Mouse (Mus musculus): ENCODE measurements around the gene Nox4. TPM values are rescaled to one million over a fixed set of nuclear protein-coding genes. Genes with fewer than 3 reads are reported as not detected.

The Nox4 gene
- 0.17 and 0.26 TPM in 2 replicates for polyA plus RNA-seq (2012; rRNA removed)

DNA sequence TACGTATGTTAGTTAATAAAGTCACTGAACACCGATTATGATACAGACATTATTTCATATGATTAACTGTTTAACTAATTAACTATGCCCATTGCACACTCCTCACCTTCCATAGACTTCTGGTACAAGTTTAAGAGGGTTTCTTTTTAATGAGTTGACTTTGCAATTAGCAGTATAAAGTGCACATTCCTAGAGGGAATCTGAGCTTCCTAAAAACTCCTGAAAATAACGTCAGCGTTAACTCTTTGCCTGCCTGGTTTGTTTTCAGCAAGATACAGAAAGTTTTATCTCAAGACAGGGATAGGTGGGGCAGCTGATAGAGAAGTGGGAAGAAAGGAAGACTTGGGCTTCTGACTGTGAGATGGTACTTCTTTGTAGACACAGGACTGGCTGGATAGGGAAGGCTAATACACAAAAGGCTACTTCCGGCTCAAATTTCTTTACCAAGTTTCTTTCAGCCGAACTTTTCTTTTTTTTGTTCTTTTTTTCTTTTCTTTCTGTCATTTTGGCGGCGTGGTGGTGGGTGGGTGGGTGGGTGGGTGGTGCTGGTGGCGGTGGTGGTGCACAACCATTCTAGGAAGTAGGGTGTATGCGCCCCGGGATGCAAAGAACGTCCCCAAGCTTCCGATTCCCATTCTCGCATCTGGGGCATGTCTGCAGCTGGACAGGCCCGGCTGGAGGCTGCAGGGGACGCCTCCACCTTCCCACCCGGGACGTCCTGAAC lies at the start of gene Nox4:
Nox4 (plus strand) TSS at position 241 of the 724 bp plus-strand sequence.
- H3K4me1 ChIP-seq (ENCODE audit: control insufficient read depth, insufficient read depth, low read length), result no peaks in the 10 kb centered on the region
- H3K27me3 ChIP-seq (ENCODE audit: control insufficient read depth, insufficient read depth, low read length), result no peaks in the 10 kb centered on the region
- WGBS, result 10% methylated on average over 18 of the region's 18 CpGs
- no peak for DNase-seq
- H3K4me3 ChIP-seq (replicated peaks; ENCODE audit: insufficient read depth, low read depth, low read length), result no peak within 1 kb of the TSS
- TF ChIP-seq POLR2A (IDR thresholded peaks at IDR 0.05; ENCODE audit: borderline replicate concordance, insufficient read depth, low read length) (no peak), CTCF (IDR thresholded peaks at IDR 0.05; ENCODE audit: borderline replicate concordance, insufficient read depth, low read depth, low read length) (no peak)
- H3K27ac ChIP-seq (ENCODE audit: insufficient read depth, low read length), result no peak within 1 kb of the TSS

DNA sequence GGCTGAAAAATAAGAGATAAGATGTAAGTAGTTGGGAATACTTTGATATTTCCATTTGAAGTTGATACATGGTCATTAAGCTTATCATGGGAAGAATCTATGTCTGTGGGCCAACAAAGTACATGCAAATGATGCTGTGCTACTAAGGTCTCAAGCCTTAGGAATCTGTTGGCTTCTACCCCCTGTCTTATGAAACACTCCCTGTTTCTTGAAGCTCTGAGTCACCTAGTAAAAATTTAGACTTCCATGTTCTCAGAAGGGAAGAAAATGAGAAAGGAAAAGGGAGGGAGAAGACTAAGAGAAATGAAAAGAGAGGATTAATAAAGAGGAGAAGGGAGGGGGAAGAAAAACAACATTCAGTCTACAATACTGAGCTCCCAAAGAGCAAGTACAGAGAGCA lies 41.1 kb upstream of the Nox4 start:
- DNase-seq, result no peak
- H3K4me1 ChIP-seq (ENCODE audit: control insufficient read depth, insufficient read depth, low read length), result no peaks in the 10 kb centered on the region
- no peaks in the 10 kb centered on the region for H3K27me3 ChIP-seq (ENCODE audit: control insufficient read depth, insufficient read depth, low read length)
- TF ChIP-seq POLR2A (IDR thresholded peaks at IDR 0.05; ENCODE audit: borderline replicate concordance, insufficient read depth, low read length) (no peak), CTCF (IDR thresholded peaks at IDR 0.05; ENCODE audit: borderline replicate concordance, insufficient read depth, low read depth, low read length) (no peak)
- H3K4me3 ChIP-seq (replicated peaks; ENCODE audit: insufficient read depth, low read depth, low read length), result no peak overlapping the region
- H3K27ac ChIP-seq (ENCODE audit: insufficient read depth, low read length), result no peak overlapping the region

DNA sequence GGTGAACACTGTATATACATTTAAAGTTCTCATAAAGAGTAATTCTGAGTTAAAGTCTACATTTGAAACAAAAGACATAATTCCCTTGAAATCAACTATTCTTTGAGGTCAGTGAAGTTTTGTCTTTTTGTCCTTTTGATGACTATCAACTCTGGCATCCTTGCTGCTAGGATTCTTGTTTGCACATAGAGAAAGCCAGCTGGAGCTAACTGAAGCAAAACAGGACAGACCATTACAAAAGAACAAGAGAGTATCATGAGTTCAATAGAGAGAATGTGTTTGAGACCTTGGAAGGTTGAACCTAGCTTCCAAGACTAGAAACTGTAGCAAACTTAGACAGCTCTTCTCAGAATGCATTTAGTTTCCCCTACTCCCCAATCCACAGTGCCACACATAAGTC lies 24.2 kb upstream of the Nox4 start:
- H3K27ac ChIP-seq (ENCODE audit: insufficient read depth, low read length), result no peak overlapping the region
- no peaks in the 10 kb centered on the region for H3K27me3 ChIP-seq (ENCODE audit: control insufficient read depth, insufficient read depth, low read length)
- DNase-seq, result no peak
- TF ChIP-seq POLR2A (IDR thresholded peaks at IDR 0.05; ENCODE audit: borderline replicate concordance, insufficient read depth, low read length), result no peak
- no peak for TF ChIP-seq CTCF (IDR thresholded peaks at IDR 0.05; ENCODE audit: borderline replicate concordance, insufficient read depth, low read depth, low read length)
- H3K4me1 ChIP-seq (ENCODE audit: control insufficient read depth, insufficient read depth, low read length), result no peaks in the 10 kb centered on the region
- no peak overlapping the region for H3K4me3 ChIP-seq (replicated peaks; ENCODE audit: insufficient read depth, low read depth, low read length)

DNA sequence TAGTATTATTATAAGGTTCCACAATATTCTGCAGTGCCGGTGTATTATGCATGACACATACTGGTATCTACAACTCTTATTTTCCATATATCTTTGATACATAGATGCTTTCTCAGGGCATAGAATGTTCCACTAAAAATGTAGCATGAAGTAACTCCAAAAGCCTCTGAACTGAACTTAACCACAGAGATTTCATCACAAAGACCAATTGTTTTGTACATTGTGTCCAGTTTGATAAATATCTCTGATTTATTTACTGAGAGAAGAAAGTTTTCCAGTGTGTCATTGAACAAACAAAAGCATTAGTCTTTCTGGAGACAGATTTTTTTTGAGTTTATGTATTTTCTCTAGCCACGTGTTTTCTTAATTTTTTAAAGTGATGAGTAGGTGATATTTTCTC lies 23.1 kb upstream of the Nox4 start:
- no peak for TF ChIP-seq POLR2A (IDR thresholded peaks at IDR 0.05; ENCODE audit: borderline replicate concordance, insufficient read depth, low read length)
- TF ChIP-seq CTCF (IDR thresholded peaks at IDR 0.05; ENCODE audit: borderline replicate concordance, insufficient read depth, low read depth, low read length), result no peak
- Histone ChIP-seq H3K27ac (ENCODE audit: insufficient read depth, low read length) (no peak overlapping the region), H3K4me1 (ENCODE audit: control insufficient read depth, insufficient read depth, low read length) (no peaks in the 10 kb centered on the region), H3K27me3 (ENCODE audit: control insufficient read depth, insufficient read depth, low read length) (no peaks in the 10 kb centered on the region), H3K4me3 (replicated peaks; ENCODE audit: insufficient read depth, low read depth, low read length) (no peak overlapping the region)
- DNase-seq, result no peak
- 87% methylated on average over 2 of the region's 2 CpGs for WGBS

DNA sequence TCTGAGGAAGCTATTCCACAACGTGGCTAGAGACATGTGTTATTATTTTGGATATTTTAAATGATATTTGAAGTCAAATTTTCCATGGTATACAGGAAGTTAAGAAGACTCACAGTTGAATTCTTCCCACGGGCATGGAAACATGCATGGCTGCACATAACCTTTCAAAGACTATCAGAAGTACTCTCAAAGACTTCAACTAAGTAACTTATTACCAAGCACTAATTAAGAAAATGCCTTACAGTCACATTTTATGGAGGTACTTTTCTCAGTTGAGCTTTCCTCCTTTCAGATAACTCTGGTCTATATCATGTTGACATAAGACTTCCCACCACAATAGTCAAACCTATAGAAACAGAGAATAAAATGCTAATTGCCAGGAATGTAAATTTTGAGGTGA lies 20.3 kb upstream of the Nox4 start:
- Histone ChIP-seq H3K4me3 (replicated peaks; ENCODE audit: insufficient read depth, low read depth, low read length) (no peak overlapping the region), H3K27ac (ENCODE audit: insufficient read depth, low read length) (no peak overlapping the region), H3K27me3 (ENCODE audit: control insufficient read depth, insufficient read depth, low read length) (no peaks in the 10 kb centered on the region), H3K4me1 (ENCODE audit: control insufficient read depth, insufficient read depth, low read length) (no peaks in the 10 kb centered on the region)
- DNase-seq, result no peak
- 34% methylated on average over 2 of the region's 2 CpGs for WGBS
- TF ChIP-seq CTCF (IDR thresholded peaks at IDR 0.05; ENCODE audit: borderline replicate concordance, insufficient read depth, low read depth, low read length), result no peak
- TF ChIP-seq POLR2A (IDR thresholded peaks at IDR 0.05; ENCODE audit: borderline replicate concordance, insufficient read depth, low read length), result no peak

DNA sequence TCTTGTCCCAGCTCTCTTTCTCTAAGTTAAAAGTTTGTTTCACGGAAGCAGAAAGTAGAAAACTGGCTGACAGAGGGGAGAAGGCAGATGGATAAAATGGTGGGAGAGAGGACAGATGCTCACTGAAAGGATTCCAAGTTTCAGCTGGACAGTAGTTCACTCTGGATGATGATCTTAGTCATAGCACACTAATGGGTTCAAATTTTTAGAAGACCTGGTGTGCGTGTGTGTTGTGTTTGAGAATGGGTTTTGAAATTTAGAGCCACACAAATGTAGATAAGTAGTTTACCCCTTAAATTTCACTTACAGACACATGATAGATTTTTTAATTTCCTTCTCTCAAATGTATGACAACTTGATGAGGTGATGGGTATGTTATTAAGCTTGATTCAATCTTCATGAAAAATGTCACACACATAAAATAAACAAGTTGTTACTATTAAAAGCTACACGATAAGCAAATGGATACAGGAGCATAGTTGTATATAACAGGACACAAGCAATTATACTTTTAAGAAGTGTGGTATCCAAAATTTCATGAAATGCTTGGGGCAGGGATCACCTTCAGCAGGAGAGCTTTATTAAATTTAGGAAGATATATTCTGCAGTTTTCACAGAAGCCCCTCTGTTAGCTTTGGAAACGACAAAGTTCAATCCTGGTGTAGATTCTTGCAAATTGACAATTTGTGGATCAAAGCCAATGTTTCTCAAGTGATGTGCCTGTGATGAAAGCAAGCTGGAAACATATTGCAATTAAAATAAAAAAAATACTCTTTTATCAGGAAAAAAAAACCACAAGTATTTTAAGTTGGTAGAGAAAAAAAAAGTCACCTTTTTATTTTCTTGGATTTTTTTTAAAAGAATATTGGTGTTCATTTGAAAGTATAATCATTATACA lies 18.6 kb upstream of the Nox4 start:
- TF ChIP-seq CTCF (IDR thresholded peaks at IDR 0.05; ENCODE audit: borderline replicate concordance, insufficient read depth, low read depth, low read length) (no peak), POLR2A (IDR thresholded peaks at IDR 0.05; ENCODE audit: borderline replicate concordance, insufficient read depth, low read length) (no peak)
- WGBS, result 49% methylated on average over 4 of the region's 4 CpGs
- no peak for DNase-seq
- Histone ChIP-seq H3K4me3 (replicated peaks; ENCODE audit: insufficient read depth, low read depth, low read length) (no peak overlapping the region), H3K4me1 (ENCODE audit: control insufficient read depth, insufficient read depth, low read length) (no peaks in the 10 kb centered on the region), H3K27ac (ENCODE audit: insufficient read depth, low read length) (no peak overlapping the region), H3K27me3 (ENCODE audit: control insufficient read depth, insufficient read depth, low read length) (no peaks in the 10 kb centered on the region)

DNA sequence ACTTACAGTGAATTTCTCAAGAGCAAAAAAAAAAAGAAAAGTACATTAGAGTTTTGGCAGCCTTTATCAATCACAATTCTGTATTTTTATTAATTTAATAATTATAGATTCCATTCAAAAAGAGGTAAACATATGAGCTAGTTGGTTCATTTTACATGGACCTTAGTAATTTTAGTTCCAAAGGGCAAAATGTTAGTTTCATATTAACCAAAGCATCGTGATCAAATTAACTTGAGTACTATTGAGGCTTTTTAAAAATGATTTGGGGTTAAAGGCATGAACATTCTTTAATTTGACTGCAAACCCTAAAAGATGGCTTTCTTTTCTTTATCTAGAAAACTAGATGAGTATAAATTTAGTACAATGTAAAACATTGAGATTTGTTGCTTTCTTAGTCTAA lies 16.4 kb upstream of the Nox4 start:
- H3K27me3 ChIP-seq (ENCODE audit: control insufficient read depth, insufficient read depth, low read length), result no peaks in the 10 kb centered on the region
- no peaks in the 10 kb centered on the region for H3K4me1 ChIP-seq (ENCODE audit: control insufficient read depth, insufficient read depth, low read length)
- H3K4me3 ChIP-seq (replicated peaks; ENCODE audit: insufficient read depth, low read depth, low read length), result no peak overlapping the region
- no peak for TF ChIP-seq CTCF (IDR thresholded peaks at IDR 0.05; ENCODE audit: borderline replicate concordance, insufficient read depth, low read depth, low read length)
- TF ChIP-seq POLR2A (IDR thresholded peaks at IDR 0.05; ENCODE audit: borderline replicate concordance, insufficient read depth, low read length), result no peak
- WGBS, result 84% methylated on average over 1 of the region's 1 CpGs
- H3K27ac ChIP-seq (ENCODE audit: insufficient read depth, low read length), result no peak overlapping the region
- DNase-seq, result no peak

DNA sequence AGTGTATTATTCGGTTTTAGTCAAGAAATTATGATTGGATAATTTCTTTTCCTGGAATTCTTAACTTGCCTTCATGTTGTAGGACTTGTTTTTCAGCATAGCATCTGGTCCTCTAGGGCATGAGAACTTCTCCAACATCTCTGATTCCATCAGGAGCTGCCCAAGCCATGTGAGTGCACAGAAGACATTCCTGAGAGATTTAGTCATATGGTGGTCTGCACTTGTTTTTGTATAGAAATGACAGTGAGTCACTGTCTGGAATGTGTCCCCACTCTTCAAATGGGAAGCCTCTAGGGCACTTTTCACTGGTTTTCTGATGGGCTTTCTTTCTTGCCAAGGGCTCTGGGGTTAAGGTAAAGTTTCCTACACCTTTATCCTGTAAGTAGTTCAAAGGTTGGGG lies 4.8 kb upstream of the Nox4 start:
- TF ChIP-seq POLR2A (IDR thresholded peaks at IDR 0.05; ENCODE audit: borderline replicate concordance, insufficient read depth, low read length), result no peak
- TF ChIP-seq CTCF (IDR thresholded peaks at IDR 0.05; ENCODE audit: borderline replicate concordance, insufficient read depth, low read depth, low read length), result no peak
- WGBS, result 75% methylated on average over 1 of the region's 1 CpGs
- no peak overlapping the region for H3K27ac ChIP-seq (ENCODE audit: insufficient read depth, low read length)
- no peak overlapping the region for H3K4me3 ChIP-seq (replicated peaks; ENCODE audit: insufficient read depth, low read depth, low read length)
- no peaks in the 10 kb centered on the region for H3K4me1 ChIP-seq (ENCODE audit: control insufficient read depth, insufficient read depth, low read length)
- H3K27me3 ChIP-seq (ENCODE audit: control insufficient read depth, insufficient read depth, low read length), result no peaks in the 10 kb centered on the region
- no peak for DNase-seq
